In genomic region chr2:105330024-105330423, GRCm38 (mm10) we compare ENCODE assay signal across 17 mouse cellular contexts.
DNase-seq lines count a peak whose midpoint lies in the region; ATAC-seq lines count a peak whose summit lies in the region.
"Had no signal": no experiment of that assay in that cellular context is flagged by ENCODE, and none has a peak within 500 bp of the region (broad histone marks: within the 10 kb centered on the region; RNA-seq: fewer than 3 reads in every experiment).

No protein-coding gene starts in this region.

- 85% methylated on average over 4 of the region's 4 CpGs for WGBS in heart, embryonic 10.5 days
- WGBS in liver, embryonic 12.5 days (ENCODE audit: insufficient replicate concordance), result 72% methylated on average over 4 of the region's 4 CpGs

- peaks cover 13% of the 10 kb centered on the region for H3K27me3 ChIP-seq in heart, embryonic 10.5 days (ENCODE audit: insufficient read depth, poor library complexity, severe bottlenecking)
- no peaks in the 10 kb centered on the region; the same call in 1 of the 2 replicates for H3K27me3 ChIP-seq in liver, embryonic 12.5 days (replicated peaks)
- H3K27me3 ChIP-seq: liver, embryonic 13.5 days; stomach, embryonic 15.5 days had no signal

- peak; percentile 7 to 19 for DNase-seq in heart, postnatal 14 days
- no peak for DNase-seq in heart, embryonic 10.5 days (ENCODE audit: low spot score)
- DNase-seq in brain, adult 2 months (ENCODE audit: low read depth, low spot score), result peak; percentile 93
- peak; percentile 92 to 94 for DNase-seq in cerebellum, postnatal 14 days
- DNase-seq in embryo, embryonic 9.5 days (ENCODE audit: extremely low spot score), result no peak
- no peak for DNase-seq in adrenal gland, postnatal 25 days
- DNase-seq: adrenal gland, adult 8-10 months; liver, embryonic 13.5 days; thymus, postnatal 14 days had no signal

- ATAC-seq in cerebellum, adult (ENCODE audit: insufficient number of reproducible peaks, low FRiP score, low TSS enrichment), result peak; percentile 91
- ATAC-seq in liver, embryonic 12.5 days, result no peak

- intact Hi-C loops in heart, postnatal 14 days (cut with DNase I), result loop anchor here (5.0 kb wide), 1 partner anchor 752 kb away; no protein-coding TSS in a partner anchor

- no peak overlapping the region for H3K4me3 ChIP-seq in heart, embryonic 10.5 days
- no peak overlapping the region for H3K4me3 ChIP-seq in liver, embryonic 12.5 days
- H3K4me3 ChIP-seq: embryonic facial prominence, embryonic 10.5 days; erythroblast, embryonic 14.5 days; heart, adult 2 months; limb, embryonic 10.5 days; liver, embryonic 13.5 days; stomach, embryonic 15.5 days had no signal

- no peak overlapping the region for H3K27ac ChIP-seq in heart, embryonic 10.5 days
- no peak overlapping the region for H3K27ac ChIP-seq in liver, embryonic 12.5 days
- H3K27ac ChIP-seq: embryonic facial prominence, embryonic 10.5 days; heart, adult 2 months; limb, embryonic 10.5 days; liver, embryonic 13.5 days; stomach, embryonic 15.5 days had no signal

- no peaks in the 10 kb centered on the region for H3K9me3 ChIP-seq in heart, embryonic 10.5 days
- no peaks in the 10 kb centered on the region for H3K9me3 ChIP-seq in liver, embryonic 12.5 days (replicated peaks)
- H3K9me3 ChIP-seq: embryonic facial prominence, embryonic 10.5 days; G1E; limb, embryonic 10.5 days; liver, embryonic 13.5 days; stomach, embryonic 15.5 days had no signal

- peaks cover 7% of the 10 kb centered on the region; the same call in 1 of the 2 replicates for H3K4me1 ChIP-seq in heart, embryonic 10.5 days
- H3K4me1 ChIP-seq in liver, embryonic 12.5 days, result 0 out of 2 replicates have a peak, but pooled peaks cover 4% of the 10 kb centered on the region
- H3K4me1 ChIP-seq: embryonic facial prominence, embryonic 10.5 days; limb, embryonic 10.5 days; liver, embryonic 13.5 days; stomach, embryonic 15.5 days had no signal

- H3K4me2 ChIP-seq in liver, embryonic 12.5 days, result no peak overlapping the region
- H3K4me2 ChIP-seq: liver, embryonic 13.5 days; stomach, embryonic 15.5 days had no signal

- no peaks in the 10 kb centered on the region for H3K36me3 ChIP-seq in heart, embryonic 10.5 days
- no peaks in the 10 kb centered on the region for H3K36me3 ChIP-seq in liver, embryonic 12.5 days
- H3K36me3 ChIP-seq: embryonic facial prominence, embryonic 10.5 days; G1E; limb, embryonic 10.5 days; liver, embryonic 13.5 days; stomach, embryonic 15.5 days had no signal

- no peak overlapping the region for H3K9ac ChIP-seq in liver, embryonic 12.5 days
- H3K9ac ChIP-seq: liver, embryonic 13.5 days; stomach, embryonic 15.5 days had no signal

Comparison
In these comparisons a context has a peak if more than half of its experiments do, and no peak if none do; other contexts are left out.
1. DNase-seq: peak in heart, postnatal 14 days (2 of 2), brain, adult 2 months (single experiment) and cerebellum, postnatal 14 days (2 of 2); none in heart, embryonic 10.5 days (single experiment), embryo, embryonic 9.5 days (single experiment) and adrenal gland, postnatal 25 days (single experiment).